In the genomic region with DNA sequence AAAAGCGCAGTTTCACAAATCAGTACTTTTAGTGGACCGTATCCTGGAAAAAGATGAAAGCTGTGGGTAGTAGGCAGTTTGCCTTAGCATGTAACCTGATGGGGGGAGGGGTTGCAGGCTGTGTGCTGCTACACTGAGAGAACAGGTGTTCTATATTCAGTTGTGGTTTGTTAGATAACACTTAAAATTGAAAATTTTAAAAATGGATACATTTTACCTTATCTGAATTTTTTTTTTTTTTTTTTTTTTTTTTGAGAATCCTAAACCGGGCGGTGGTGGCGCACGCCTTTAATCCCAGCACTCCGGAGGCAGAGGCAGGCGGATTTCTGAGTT, we compare ENCODE assay signal across 9 mouse cellular contexts. TPM values are rescaled to one million over a fixed set of nuclear protein-coding genes. Genes with fewer than 3 reads are reported as not detected.
DNase-seq lines count a peak whose midpoint lies in the region; ATAC-seq lines count a peak whose summit lies in the region.
"Had no signal": no experiment of that assay in that cellular context is flagged by ENCODE, and none has a peak within 500 bp of the region (broad histone marks: within the 10 kb centered on the region; RNA-seq: fewer than 3 reads in every experiment).

No protein-coding gene starts in this region.

- peak overlapping the region; percentile 88; the same call in 1 of the 2 replicates for H3K27ac ChIP-seq in kidney, embryonic 15.5 days
- peak overlapping the region; percentile 75; the same call in 1 of the 2 replicates for H3K27ac ChIP-seq in embryonic facial prominence, embryonic 12.5 days
- peak overlapping the region; percentile 75 for H3K27ac ChIP-seq in limb, embryonic 12.5 days
- no peak overlapping the region for H3K27ac ChIP-seq in stomach, embryonic 14.5 days (ENCODE audit: low read length)

- 76% methylated on average over 8 of the region's 8 CpGs for WGBS in kidney, embryonic 15.5 days
- WGBS in embryonic facial prominence, embryonic 12.5 days, result 72% methylated on average over 8 of the region's 8 CpGs
- 71% methylated on average over 8 of the region's 8 CpGs for WGBS in limb, embryonic 12.5 days
- 75% methylated on average over 8 of the region's 8 CpGs for WGBS in stomach, embryonic 14.5 days

- DNase-seq in kidney, postnatal 14 days, result no peak
- no peak for DNase-seq in frontal cortex, adult 2 months (ENCODE audit: extremely low spot score in 1 of 2, low spot score in 1 of 2)
- DNase-seq in ovary, postnatal 14 days (ENCODE audit: low spot score), result no peak
- DNase-seq in urinary bladder, postnatal 4 days (ENCODE audit: low spot score in 2 of 2), result no peak
- DNase-seq: adrenal gland, postnatal 14 days had no signal

- H3K27me3 ChIP-seq in kidney, embryonic 15.5 days, result no peaks in the 10 kb centered on the region
- H3K27me3 ChIP-seq in embryonic facial prominence, embryonic 12.5 days, result no peaks in the 10 kb centered on the region
- H3K27me3 ChIP-seq in limb, embryonic 12.5 days, result no peaks in the 10 kb centered on the region
- no peaks in the 10 kb centered on the region for H3K27me3 ChIP-seq in stomach, embryonic 14.5 days (ENCODE audit: control insufficient read depth, insufficient read depth, low read length)

- H3K4me3 ChIP-seq in kidney, embryonic 15.5 days (replicated peaks), result peak overlapping the region; percentile 63
- H3K4me3 ChIP-seq in embryonic facial prominence, embryonic 12.5 days, result peak overlapping the region; percentile 51
- peak overlapping the region; percentile 56 for H3K4me3 ChIP-seq in limb, embryonic 12.5 days (replicated peaks)
- H3K4me3 ChIP-seq in stomach, embryonic 14.5 days (ENCODE audit: low read depth, low read length), result peak overlapping the region; percentile 51

- H3K4me1 ChIP-seq in kidney, embryonic 15.5 days, result peaks cover 4% of the 10 kb centered on the region; the same call in 1 of the 2 replicates
- no peaks in the 10 kb centered on the region for H3K4me1 ChIP-seq in embryonic facial prominence, embryonic 12.5 days
- no peaks in the 10 kb centered on the region for H3K4me1 ChIP-seq in limb, embryonic 12.5 days (replicated peaks)
- no peaks in the 10 kb centered on the region for H3K4me1 ChIP-seq in stomach, embryonic 14.5 days (ENCODE audit: control insufficient read depth, insufficient read depth, low read length)

- H3K4me2 ChIP-seq in kidney, embryonic 15.5 days, result peak overlapping the region; percentile 70
- peak overlapping the region; percentile 62 for H3K4me2 ChIP-seq in embryonic facial prominence, embryonic 12.5 days (replicated peaks)
- peak overlapping the region; percentile 65 for H3K4me2 ChIP-seq in limb, embryonic 12.5 days
- H3K4me2 ChIP-seq in stomach, embryonic 14.5 days (replicated peaks; ENCODE audit: low read depth, low read length), result peak overlapping the region; percentile 56

- ATAC-seq in kidney, embryonic 15.5 days (replicated peaks; ENCODE audit: low FRiP score), result no peak
- ATAC-seq in embryonic facial prominence, embryonic 12.5 days (ENCODE audit: insufficient number of reproducible peaks, insufficient read depth, low FRiP score, low TSS enrichment), result no peak
- ATAC-seq in limb, embryonic 12.5 days (ENCODE audit: insufficient number of reproducible peaks, insufficient read depth, low FRiP score, low TSS enrichment, low read depth), result no peak
- no peak for ATAC-seq in stomach, embryonic 14.5 days (ENCODE audit: insufficient number of reproducible peaks, insufficient read depth, low FRiP score, low read depth)

- H3K36me3 ChIP-seq in kidney, embryonic 15.5 days, result peaks cover 23% of the 10 kb centered on the region
- peaks cover 8% of the 10 kb centered on the region; the same call in 1 of the 2 replicates for H3K36me3 ChIP-seq in embryonic facial prominence, embryonic 12.5 days
- peaks cover 24% of the 10 kb centered on the region for H3K36me3 ChIP-seq in limb, embryonic 12.5 days
- peaks cover 6% of the 10 kb centered on the region; the same call in 1 of the 2 replicates for H3K36me3 ChIP-seq in stomach, embryonic 14.5 days (ENCODE audit: control insufficient read depth, insufficient read depth, low read length)

- H3K9ac ChIP-seq in kidney, embryonic 15.5 days, result peak overlapping the region; percentile 48; the same call in 1 of the 2 replicates
- 0 out of 2 replicates have a peak overlapping the region, but pooled peaks have one; percentile 38 for H3K9ac ChIP-seq in embryonic facial prominence, embryonic 12.5 days
- 0 out of 2 replicates have a peak overlapping the region, but pooled peaks have one; percentile 53 for H3K9ac ChIP-seq in limb, embryonic 12.5 days (replicated peaks)
- 0 out of 2 replicates have a peak overlapping the region, but pooled peaks have one; percentile 38 for H3K9ac ChIP-seq in stomach, embryonic 14.5 days (replicated peaks; ENCODE audit: low read depth, low read length)

- no peaks in the 10 kb centered on the region for H3K9me3 ChIP-seq in kidney, embryonic 15.5 days (replicated peaks)
- no peaks in the 10 kb centered on the region for H3K9me3 ChIP-seq in embryonic facial prominence, embryonic 12.5 days
- no peaks in the 10 kb centered on the region for H3K9me3 ChIP-seq in limb, embryonic 12.5 days
- H3K9me3 ChIP-seq in stomach, embryonic 14.5 days (ENCODE audit: control insufficient read depth, low read depth, low read length), result no peaks in the 10 kb centered on the region

RNA-seq across cellular contexts. Expression of gene Naa10, which starts 0.8 kb away (rescaled TPM):
- 139 and 159 TPM in 2 replicates for polyA plus RNA-seq in kidney, embryonic 15.5 days (2015; fragmentation: Nextera tagmentation; extraction: Ambion mirVana)
- polyA plus RNA-seq in embryonic facial prominence, embryonic 12.5 days (2016; fragmentation: Nextera tagmentation; extraction: Ambion mirVana), result 136 and 147 TPM in 2 replicates
- 158 and 159 TPM in 2 replicates for polyA plus RNA-seq in limb, embryonic 12.5 days (2016; fragmentation: Nextera tagmentation; extraction: Ambion mirVana)
- polyA plus RNA-seq in stomach, embryonic 14.5 days (2014; fragmentation: Nextera tagmentation; extraction: Ambion mirVana), result 126 and 137 TPM in 2 replicates
- 77.6 and 80.3 TPM in 2 replicates for polyA plus RNA-seq in frontal cortex, adult 2 months (2012; rRNA removed)

RNA-seq across cellular contexts. Expression of gene Arhgap4, which starts 0.8 kb away (rescaled TPM):
- 3.7 and 4.0 TPM in 2 replicates for polyA plus RNA-seq in kidney, embryonic 15.5 days (2015; fragmentation: Nextera tagmentation; extraction: Ambion mirVana)
- polyA plus RNA-seq in embryonic facial prominence, embryonic 12.5 days (2016; fragmentation: Nextera tagmentation; extraction: Ambion mirVana), result 2.7 and 3.0 TPM in 2 replicates
- 2.7 and 3.7 TPM in 2 replicates for polyA plus RNA-seq in limb, embryonic 12.5 days (2016; fragmentation: Nextera tagmentation; extraction: Ambion mirVana)
- polyA plus RNA-seq in stomach, embryonic 14.5 days (2014; fragmentation: Nextera tagmentation; extraction: Ambion mirVana), result 3.0 and 3.2 TPM in 2 replicates
- polyA plus RNA-seq in frontal cortex, adult 2 months (2012; rRNA removed), result 6.4 and 7.3 TPM in 2 replicates

RNA-seq across cellular contexts. Expression of gene Renbp, which starts 8.1 kb away (rescaled TPM):
- polyA plus RNA-seq in kidney, embryonic 15.5 days (2015; fragmentation: Nextera tagmentation; extraction: Ambion mirVana), result 41.9 and 54.5 TPM in 2 replicates
- polyA plus RNA-seq in embryonic facial prominence, embryonic 12.5 days (2016; fragmentation: Nextera tagmentation; extraction: Ambion mirVana), result 19.7 and 24.7 TPM in 2 replicates
- 14.1 and 20.7 TPM in 2 replicates for polyA plus RNA-seq in limb, embryonic 12.5 days (2016; fragmentation: Nextera tagmentation; extraction: Ambion mirVana)
- 38.6 and 43.9 TPM in 2 replicates for polyA plus RNA-seq in stomach, embryonic 14.5 days (2014; fragmentation: Nextera tagmentation; extraction: Ambion mirVana)
- polyA plus RNA-seq in frontal cortex, adult 2 months (2012; rRNA removed), result 9.2 and 10.0 TPM in 2 replicates

RNA-seq across cellular contexts. Expression of gene L1cam, which starts 26.6 kb away (rescaled TPM):
- polyA plus RNA-seq in kidney, embryonic 15.5 days (2015; fragmentation: Nextera tagmentation; extraction: Ambion mirVana), result 8.0 and 10.4 TPM in 2 replicates
- polyA plus RNA-seq in embryonic facial prominence, embryonic 12.5 days (2016; fragmentation: Nextera tagmentation; extraction: Ambion mirVana), result 5.9 and 7.2 TPM in 2 replicates
- polyA plus RNA-seq in limb, embryonic 12.5 days (2016; fragmentation: Nextera tagmentation; extraction: Ambion mirVana), result 0.93 and 1.7 TPM in 2 replicates
- polyA plus RNA-seq in stomach, embryonic 14.5 days (2014; fragmentation: Nextera tagmentation; extraction: Ambion mirVana), result 12.1 and 13.5 TPM in 2 replicates
- polyA plus RNA-seq in frontal cortex, adult 2 months (2012; rRNA removed), result 88.7 and 113 TPM in 2 replicates

RNA-seq across cellular contexts. Expression of gene Avpr2, which starts 30.6 kb away (rescaled TPM):
- 5.8 and 6.2 TPM in 2 replicates for polyA plus RNA-seq in kidney, embryonic 15.5 days (2015; fragmentation: Nextera tagmentation; extraction: Ambion mirVana)
- polyA plus RNA-seq in embryonic facial prominence, embryonic 12.5 days (2016; fragmentation: Nextera tagmentation; extraction: Ambion mirVana), result 0.10 and 0.14 TPM in 2 replicates
- 0.14 and 0.25 TPM in 2 replicates for polyA plus RNA-seq in limb, embryonic 12.5 days (2016; fragmentation: Nextera tagmentation; extraction: Ambion mirVana)
- not detected in 2 replicates for polyA plus RNA-seq in stomach, embryonic 14.5 days (2014; fragmentation: Nextera tagmentation; extraction: Ambion mirVana)
- not detected in 2 replicates for polyA plus RNA-seq in frontal cortex, adult 2 months (2012; rRNA removed)
